Mouse (Mus musculus) layer of hippocampus, adult 11-12 months (tissue): ENCODE results near the gene Clec4b2.
"Not testable (repeated sequence)": the region's sequence is repeated elsewhere in the genome, so short reads cannot be mapped to it uniquely, and the experiment has no call there.

Experiments
- DNase-seq: peaks from one replicate; pipeline ENCODE4 v3.0.0; 2022; ENCODE audit warnings: low spot score

Clec4b2 gene

DNA sequence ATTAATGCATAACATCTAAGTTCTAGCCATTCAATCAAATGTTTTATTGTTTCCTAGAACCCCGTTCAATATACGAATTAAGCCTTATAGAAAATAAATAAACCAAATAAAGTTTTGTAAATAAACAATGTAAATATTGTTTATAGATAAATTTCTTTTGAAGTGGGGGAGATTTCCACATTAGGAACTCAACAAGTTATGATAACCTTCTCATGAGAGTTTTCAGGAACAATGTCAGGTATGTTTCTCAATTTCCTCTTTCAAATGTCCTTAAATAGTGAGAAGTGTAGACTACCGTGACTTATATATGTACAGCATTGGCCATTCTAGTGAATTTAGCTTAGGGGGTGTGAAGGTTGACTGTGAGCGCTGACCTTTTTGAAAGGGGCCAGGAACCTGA is at the start of gene Clec4b2:
Gene Clec4b2 (plus strand): TSS at position 301 of the 400 bp plus-strand sequence.
- DNase-seq, result no peak

GRCm38 (mm10) chr6:123123195-123123594 is 49.5 kb upstream of the Clec4b2 start:
- DNase-seq, result no peak

GRCm38 (mm10) chr6:123127173-123127572 is 45.5 kb upstream of the Clec4b2 start:
- no peak for DNase-seq

DNA sequence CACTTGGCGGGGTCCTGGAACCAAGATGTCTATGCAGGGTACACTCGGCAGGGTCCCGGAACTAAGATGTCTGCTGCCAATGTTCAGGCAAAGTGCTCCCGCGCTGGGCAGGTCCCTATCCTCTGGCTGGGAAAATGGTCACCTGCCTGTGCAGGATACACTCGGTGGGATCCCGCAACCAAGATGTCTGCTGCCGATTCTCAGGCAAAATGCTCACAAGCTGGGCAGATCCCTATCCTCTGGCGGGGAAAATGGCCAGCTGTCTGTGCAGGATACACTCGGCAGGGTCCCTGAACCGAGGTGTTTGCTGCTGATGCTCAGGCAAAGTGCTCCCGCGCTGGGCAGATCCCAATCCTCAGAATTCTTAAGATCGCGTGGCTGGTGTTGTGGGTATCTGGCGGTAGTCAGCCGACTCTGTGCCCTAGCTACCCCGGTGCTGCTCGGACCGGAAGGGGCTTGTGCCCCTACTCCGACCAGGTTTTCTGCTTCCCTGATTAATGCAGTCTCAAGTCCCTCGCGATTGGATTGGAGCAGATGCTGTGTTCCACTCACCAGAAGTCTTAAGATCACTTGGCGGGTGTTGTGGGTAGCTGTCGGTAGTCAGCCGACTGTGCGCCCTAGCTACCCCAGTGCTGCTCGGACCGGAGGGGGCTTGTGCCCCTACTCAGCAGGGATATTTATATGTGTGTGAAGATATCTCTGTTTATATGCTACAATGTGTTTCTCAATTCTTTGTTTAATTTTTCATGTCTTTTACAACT is 34.7 kb upstream of the Clec4b2 start:
- DNase-seq, result not testable (repeated sequence)

- DNase-seq, result no peak
These were observed 2.6 kb upstream of the Clec4b2 start for GRCm38 (mm10) chr6:123170106-123170505.

- DNase-seq, result no peak
These were observed 1.7 kb upstream of the Clec4b2 start for GRCm38 (mm10) chr6:123171040-123171439.

- DNase-seq, result no peak
These were observed 2.9 kb downstream of the Clec4b2 start for GRCm38 (mm10) chr6:123175549-123175948.

GRCm38 (mm10) chr6:123184862-123185261 is 12.2 kb downstream of the Clec4b2 start:
- not testable (repeated sequence) for DNase-seq

GRCm38 (mm10) chr6:123207187-123208076 is 34.7 kb downstream of the Clec4b2 start:
- DNase-seq, result no peak

- DNase-seq, result not testable (repeated sequence)
These were observed 35.4 kb downstream of the Clec4b2 start for GRCm38 (mm10) chr6:123208077-123208439.

DNA sequence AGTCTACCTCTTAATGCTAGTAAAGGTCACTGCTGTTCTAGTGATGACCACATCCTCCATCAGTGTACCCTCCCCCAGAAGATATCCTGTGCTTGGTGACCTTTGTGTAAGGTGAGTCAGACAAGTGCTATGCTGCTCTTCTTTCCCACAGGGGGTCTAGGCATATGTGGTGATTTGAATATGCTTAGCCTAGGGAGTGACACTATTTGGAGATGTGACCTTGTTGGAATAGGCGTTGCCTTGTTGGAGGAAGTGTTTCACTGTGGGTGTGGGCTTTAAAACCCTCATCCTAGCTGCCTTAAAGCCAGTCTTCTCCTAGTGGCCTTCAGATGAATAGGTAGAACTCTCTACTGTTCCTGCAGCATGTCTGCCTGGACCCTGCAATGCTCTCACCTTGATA is 39.0 kb downstream of the Clec4b2 start:
- DNase-seq, result no peak

DNA sequence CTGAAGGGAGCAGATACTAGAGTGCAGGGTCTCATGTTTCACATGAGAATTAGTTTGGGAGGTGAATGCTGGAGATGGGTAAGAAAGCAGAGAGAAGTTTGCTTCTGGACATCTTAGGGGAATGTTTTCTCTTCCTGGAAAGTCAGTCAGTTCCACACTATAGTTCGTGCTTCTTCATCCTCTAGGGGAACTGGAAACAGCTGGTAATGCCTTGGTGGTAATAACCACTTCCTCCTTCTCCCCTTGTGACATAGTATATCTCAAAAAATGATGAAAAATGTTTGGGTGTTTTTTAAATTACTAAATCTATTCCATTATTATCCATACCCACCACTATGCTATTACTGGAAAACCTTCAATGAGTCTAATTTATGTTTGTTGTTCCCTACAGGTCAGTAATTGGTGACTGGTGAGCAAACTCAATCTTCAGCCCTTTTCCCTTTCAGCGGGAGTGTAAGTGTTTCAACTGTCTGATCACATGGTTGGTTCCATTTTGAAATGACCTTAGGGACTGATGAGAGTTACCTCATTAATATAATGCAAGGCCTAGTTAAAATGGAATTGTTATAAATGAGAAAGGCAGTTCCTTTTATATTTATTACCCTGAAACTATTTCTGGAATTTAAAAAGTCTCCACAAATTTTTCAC is 55.0 kb downstream of the Clec4b2 start:
- DNase-seq, result no peak

GRCm38 (mm10) chr6:123229644-123230043 is 57.0 kb downstream of the Clec4b2 start, which contains the start of gene Clec4n:
Gene Clec4n (plus strand): TSS chr6:123229843.
- DNase-seq, result no peak

DNA sequence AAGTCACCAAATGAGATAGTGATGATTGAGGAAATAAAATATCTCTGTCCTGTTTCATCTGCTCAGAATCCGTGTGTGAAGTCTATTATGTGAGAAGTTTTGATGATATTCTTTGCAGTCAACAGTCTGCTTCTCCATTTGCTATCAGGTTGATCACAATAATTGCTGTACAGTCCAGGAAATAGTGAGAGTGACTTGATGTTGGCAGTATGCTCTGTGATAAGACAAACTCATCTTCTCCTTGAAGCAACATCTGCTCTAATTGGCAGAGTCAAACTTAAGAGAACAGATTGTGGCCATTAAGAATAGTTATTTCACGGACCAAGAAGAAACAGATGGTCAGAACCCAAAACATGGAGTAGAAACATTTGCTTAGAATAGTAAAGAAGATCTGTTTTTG is 58.5 kb downstream of the Clec4b2 start:
- no peak for DNase-seq

DNA sequence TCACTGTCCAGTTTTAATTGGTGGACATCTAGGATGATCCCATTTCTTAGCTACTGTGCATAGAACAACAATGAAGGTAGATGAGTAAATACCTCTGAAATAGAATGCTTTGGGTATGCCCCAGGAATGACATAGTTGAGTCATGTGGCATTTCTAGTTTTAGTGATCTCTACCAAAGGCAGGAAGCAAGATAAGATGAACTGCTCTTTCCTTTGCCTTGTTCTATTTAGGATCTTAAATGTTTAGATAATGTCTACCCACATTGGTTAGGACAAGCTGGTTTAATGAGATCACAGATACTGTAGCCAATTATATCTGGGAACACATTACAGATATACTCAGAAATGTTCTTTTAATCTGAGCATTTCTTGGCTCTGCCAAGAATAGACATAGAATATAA is 64.9 kb downstream of the Clec4b2 start:
- no peak for DNase-seq

DNA sequence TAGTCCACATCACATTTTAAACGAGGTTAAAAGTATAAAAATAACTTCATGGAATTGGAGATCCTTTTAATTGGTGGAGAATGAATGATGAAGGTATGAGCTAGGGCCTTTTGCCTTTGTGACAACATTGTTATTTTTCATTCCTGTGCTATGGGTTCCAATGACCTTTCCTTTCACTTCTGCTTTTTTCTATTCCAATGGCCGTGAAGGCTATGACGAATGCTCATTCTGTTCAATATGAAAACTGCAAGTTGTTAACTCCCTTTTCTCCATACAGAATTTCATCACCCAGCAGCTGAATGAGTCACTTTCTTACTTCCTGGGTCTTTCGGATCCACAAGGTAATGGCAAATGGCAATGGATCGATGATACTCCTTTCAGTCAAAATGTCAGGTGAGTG is 71.5 kb downstream of the Clec4b2 start:
- no peak for DNase-seq

DNA sequence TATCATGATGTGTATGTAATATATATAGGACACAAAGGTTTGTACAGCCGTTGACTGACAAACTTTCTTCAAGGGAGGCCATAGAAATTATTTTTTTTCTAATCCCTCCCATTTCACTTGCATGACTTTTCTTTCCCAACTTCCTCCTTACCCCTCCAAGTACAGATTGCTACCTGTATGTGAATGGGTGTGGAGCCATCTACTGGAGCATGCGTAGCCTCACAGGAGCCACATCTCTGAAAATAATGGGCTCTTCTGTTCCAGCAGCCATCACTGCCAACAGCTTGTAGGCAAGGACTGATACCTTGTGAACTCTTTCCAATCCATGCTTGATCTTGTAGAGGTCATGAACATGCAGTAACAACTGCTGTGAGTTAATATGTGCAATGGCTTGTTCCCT is 76.2 kb downstream of the Clec4b2 start:
- DNase-seq, result not testable (repeated sequence)

DNA sequence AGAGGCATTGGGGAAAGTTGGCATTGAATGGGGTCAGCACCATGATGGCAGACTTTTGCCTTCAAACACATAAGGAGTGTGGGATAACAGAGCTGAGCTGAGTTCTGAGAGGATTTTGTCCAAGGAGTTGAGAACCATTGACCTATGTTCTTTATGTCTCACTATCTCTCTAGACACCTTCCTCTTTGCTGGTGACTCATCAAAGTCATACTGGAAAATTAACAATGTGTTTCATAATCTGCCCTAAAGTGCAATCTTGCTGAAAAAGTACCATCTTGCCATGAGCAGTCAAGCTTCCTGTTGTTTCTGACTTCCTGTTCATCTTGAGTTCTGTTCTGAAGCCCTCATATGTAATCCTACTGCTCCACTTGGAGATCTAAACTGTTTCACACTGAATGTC is 80.0 kb downstream of the Clec4b2 start:
- no peak for DNase-seq
